ENCODE assay signal across 8 mouse cellular contexts in the genomic region with DNA sequence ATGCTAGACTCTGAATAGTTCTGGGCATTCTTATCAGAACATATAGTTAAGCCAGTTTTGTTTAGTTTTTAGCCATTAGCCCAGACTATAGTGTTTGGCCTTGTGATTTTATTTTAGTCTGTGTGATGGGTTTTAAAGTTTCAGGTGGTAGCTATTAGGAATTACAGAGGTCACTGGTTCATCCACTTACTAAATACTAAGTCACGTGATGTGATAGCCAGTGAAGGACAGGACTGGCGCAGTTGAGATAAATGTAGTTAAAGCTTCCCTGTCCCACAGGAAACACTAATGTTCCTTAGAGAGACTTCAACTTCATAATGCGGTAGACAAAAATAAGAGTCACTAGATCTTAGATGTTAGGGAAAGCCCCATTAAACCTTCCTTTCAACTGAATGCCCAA. TPM values are rescaled to one million over a fixed set of nuclear protein-coding genes. Genes with fewer than 3 reads are reported as not detected.
DNase-seq lines count a peak whose midpoint lies in the region; ATAC-seq and TF ChIP-seq lines count a peak whose summit lies in the region.

No protein-coding gene starts in this region.

- H3K9ac ChIP-seq in embryonic facial prominence, embryonic 14.5 days (ENCODE audit: low read depth, low read length), result peak overlapping the region; percentile 93
- H3K9ac ChIP-seq in neural tube, embryonic 15.5 days (replicated peaks), result peak overlapping the region; percentile 87; the same call in 1 of the 2 replicates

- no peaks in the 10 kb centered on the region for H3K27me3 ChIP-seq in embryonic facial prominence, embryonic 14.5 days (replicated peaks; ENCODE audit: control insufficient read depth, insufficient read depth, low read length)
- H3K27me3 ChIP-seq in limb, embryonic 10.5 days (ENCODE audit: low read depth, poor library complexity, severe bottlenecking), result no peaks in the 10 kb centered on the region
- H3K27me3 ChIP-seq in neural tube, embryonic 15.5 days (replicated peaks), result no peaks in the 10 kb centered on the region

- no peak for TF ChIP-seq CTCF in left cerebral cortex, adult 2 months (IDR thresholded peaks at IDR 0.05)

- no peaks in the 10 kb centered on the region for H3K9me3 ChIP-seq in embryonic facial prominence, embryonic 14.5 days (ENCODE audit: control insufficient read depth, low read length)
- H3K9me3 ChIP-seq in limb, embryonic 10.5 days (replicated peaks), result no peaks in the 10 kb centered on the region
- no peaks in the 10 kb centered on the region for H3K9me3 ChIP-seq in neural tube, embryonic 15.5 days (replicated peaks)

- H3K4me2 ChIP-seq in embryonic facial prominence, embryonic 14.5 days (ENCODE audit: low read depth, low read length), result peak overlapping the region; percentile 84
- H3K4me2 ChIP-seq in neural tube, embryonic 15.5 days, result peak overlapping the region; percentile 77

- no peak overlapping the region for H3K27ac ChIP-seq in left cerebral cortex, adult 2 months
- H3K27ac ChIP-seq in embryonic facial prominence, embryonic 14.5 days (replicated peaks; ENCODE audit: low read depth, low read length), result no peak overlapping the region
- H3K27ac ChIP-seq in limb, embryonic 10.5 days, result peak overlapping the region; percentile 99
- H3K27ac ChIP-seq in neural tube, embryonic 15.5 days (replicated peaks), result no peak overlapping the region

- intact Hi-C loops in left cerebral cortex, adult 2 months (cut with DNase I), result loop anchor here (5.0 kb wide), 2 partner anchors 114 to 241 kb away; a partner anchor contains a TSS

- H3K36me3 ChIP-seq in embryonic facial prominence, embryonic 14.5 days (ENCODE audit: control insufficient read depth, insufficient read depth, low read length), result peaks cover 4% of the 10 kb centered on the region; the same call in 1 of the 2 replicates
- H3K36me3 ChIP-seq in limb, embryonic 10.5 days, result peaks cover 39% of the 10 kb centered on the region
- no peaks in the 10 kb centered on the region for H3K36me3 ChIP-seq in neural tube, embryonic 15.5 days

- DNase-seq in left cerebral cortex, adult 2 months (ENCODE audit: extremely low spot score in 1 of 2, low spot score in 2 of 2), result no peak
- DNase-seq in left cerebral cortex, adult 8-10 months (ENCODE audit: low spot score in 2 of 2), result no peak
- no peak for DNase-seq in embryonic facial prominence, embryonic 14.5 days (ENCODE audit: low spot score)
- no peak for DNase-seq in limb, embryonic 10.5 days (ENCODE audit: low spot score)
- no peak for DNase-seq in frontal cortex, adult 2 months (ENCODE audit: extremely low spot score in 1 of 2, low spot score in 1 of 2)
- DNase-seq in thymus, adult 18-20 months, result no peak
- no peak for DNase-seq in retina, embryonic 14.5 days (ENCODE audit: low spot score)

- WGBS in embryonic facial prominence, embryonic 14.5 days, result 45% methylated on average over 3 of the region's 3 CpGs
- WGBS in limb, embryonic 10.5 days, result 58% methylated on average over 3 of the region's 3 CpGs
- WGBS in neural tube, embryonic 15.5 days, result 77% methylated on average over 3 of the region's 3 CpGs

- H3K4me3 ChIP-seq in left cerebral cortex, adult 2 months, result peak overlapping the region; percentile 95
- peak overlapping the region; percentile 80 for H3K4me3 ChIP-seq in embryonic facial prominence, embryonic 14.5 days (ENCODE audit: low read depth, low read length)
- H3K4me3 ChIP-seq in limb, embryonic 10.5 days, result peak overlapping the region; percentile 74
- peak overlapping the region; percentile 83 for H3K4me3 ChIP-seq in neural tube, embryonic 15.5 days (replicated peaks)

- peaks cover 16% of the 10 kb centered on the region for H3K4me1 ChIP-seq in embryonic facial prominence, embryonic 14.5 days (ENCODE audit: control insufficient read depth, insufficient read depth, low read length)
- peaks cover 45% of the 10 kb centered on the region for H3K4me1 ChIP-seq in limb, embryonic 10.5 days
- peaks cover 26% of the 10 kb centered on the region for H3K4me1 ChIP-seq in neural tube, embryonic 15.5 days

- ATAC-seq in embryonic facial prominence, embryonic 14.5 days (ENCODE audit: low read depth), result no peak
- ATAC-seq in neural tube, embryonic 15.5 days (ENCODE audit: low FRiP score), result no peak

RNA-seq across cellular contexts. Expression of a gene that starts 0.8 kb away (rescaled TPM):
- total RNA-seq in left cerebral cortex, adult 2 months (2021), result 1 to 10 TPM; 3.8 to 5.7 TPM
- total RNA-seq in left cerebral cortex, adult 8-10 months (2022), result 1 to 10 TPM; 4.3 to 6.4 (median 5.7) TPM
- polyA plus RNA-seq in embryonic facial prominence, embryonic 14.5 days (2014; fragmentation: Nextera tagmentation; extraction: Ambion mirVana), result 12.0 and 12.3 TPM in 2 replicates
- polyA plus RNA-seq in limb, embryonic 10.5 days (2016; fragmentation: Nextera tagmentation; extraction: Ambion mirVana), result 12.3 and 14.2 TPM in 2 replicates
- 8.4 and 10.1 TPM in 2 replicates for polyA plus RNA-seq in neural tube, embryonic 15.5 days (2015; fragmentation: Nextera tagmentation; extraction: Ambion mirVana)
- polyA plus RNA-seq in frontal cortex, adult 2 months (2012; rRNA removed), result 4.8 and 5.0 TPM in 2 replicates

RNA-seq across cellular contexts. Expression of a gene that starts 1.0 kb away (rescaled TPM):
- 10 to 100 TPM; 47.8 to 49.9 TPM for total RNA-seq in left cerebral cortex, adult 2 months (2021)
- total RNA-seq in left cerebral cortex, adult 8-10 months (2022), result 10 to 100 TPM; 36.0 to 48.6 (median 39.0) TPM
- 53.9 and 66.8 TPM in 2 replicates for polyA plus RNA-seq in embryonic facial prominence, embryonic 14.5 days (2014; fragmentation: Nextera tagmentation; extraction: Ambion mirVana)
- polyA plus RNA-seq in limb, embryonic 10.5 days (2016; fragmentation: Nextera tagmentation; extraction: Ambion mirVana), result 34.3 and 72.4 TPM in 2 replicates
- polyA plus RNA-seq in neural tube, embryonic 15.5 days (2015; fragmentation: Nextera tagmentation; extraction: Ambion mirVana), result 18.9 and 20.1 TPM in 2 replicates
- 9.7 and 11.5 TPM in 2 replicates for polyA plus RNA-seq in frontal cortex, adult 2 months (2012; rRNA removed)
